8 mouse cellular contexts compared by ENCODE assay signal in the genomic region with DNA sequence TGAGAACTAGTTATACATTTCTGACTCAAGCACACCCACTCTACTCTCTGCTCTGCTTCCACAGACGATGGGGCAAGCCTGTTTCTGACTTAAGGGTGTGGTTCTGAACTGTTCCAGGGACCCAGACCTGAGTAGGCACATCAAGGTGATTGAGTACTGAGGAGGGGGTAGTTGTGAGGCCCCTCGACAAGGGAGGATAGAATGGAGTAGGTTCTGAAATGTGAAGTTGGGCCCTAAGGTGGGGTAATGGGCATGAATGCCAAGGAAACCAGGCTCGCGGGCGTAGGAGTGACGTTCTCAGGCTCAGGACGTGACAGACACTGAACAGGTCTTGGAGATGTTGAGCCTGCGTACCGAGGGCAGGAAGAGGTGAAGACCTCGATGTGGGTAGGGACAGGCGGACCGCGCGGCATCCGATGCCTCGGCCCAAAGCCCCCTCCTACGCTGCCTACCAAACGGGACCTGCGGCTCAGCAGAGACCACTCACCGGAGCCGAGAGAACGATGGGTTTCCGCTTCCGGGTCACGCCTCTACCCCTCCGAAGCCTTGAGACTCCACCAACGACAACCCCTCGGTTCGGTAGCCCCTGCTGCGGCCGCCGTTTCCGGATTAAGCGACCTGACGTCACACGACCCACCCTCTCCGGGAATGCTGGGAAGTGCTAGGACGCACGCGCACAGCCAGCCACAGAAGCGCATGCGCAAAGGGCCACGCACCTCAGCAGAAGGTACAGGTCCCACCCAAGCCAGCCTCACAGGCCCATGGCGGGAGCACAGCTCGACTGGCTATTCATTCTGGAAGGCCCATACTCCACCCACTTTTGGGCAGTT. TPM values are rescaled to one million over a fixed set of nuclear protein-coding genes. Genes with fewer than 3 reads are reported as not detected.
DNase-seq lines count a peak whose midpoint lies in the region; ATAC-seq lines count a peak whose summit lies in the region.

TSS of gene Chmp2a (minus strand) at position 660 of the 830 bp plus-strand sequence.

- WGBS in hindbrain, embryonic 14.5 days: under 1% methylated on average over 45 of the region's 45 CpGs

- peak; percentile 84 for ATAC-seq in hindbrain, embryonic 14.5 days (ENCODE audit: low FRiP score)

- no peaks in the 10 kb centered on the region for H3K9me3 ChIP-seq in hindbrain, embryonic 14.5 days (ENCODE audit: control insufficient read depth, low read length)

- peaks cover 59% of the 10 kb centered on the region for H3K36me3 ChIP-seq in hindbrain, embryonic 14.5 days (replicated peaks; ENCODE audit: control insufficient read depth, insufficient read depth)

- H3K27ac ChIP-seq in hindbrain, embryonic 14.5 days: peak within 1 kb of the TSS; percentile 93

- H3K4me2 ChIP-seq in hindbrain, embryonic 14.5 days (replicated peaks): peak within 1 kb of the TSS; percentile 75

- H3K9ac ChIP-seq in hindbrain, embryonic 14.5 days: peak within 1 kb of the TSS; percentile 73

- H3K4me1 ChIP-seq in hindbrain, embryonic 14.5 days (replicated peaks; ENCODE audit: control insufficient read depth, insufficient read depth, low read length): peaks cover 35% of the 10 kb centered on the region

- peak; percentile 98 for DNase-seq in NIH3T3 (ENCODE audit: low read depth)
- DNase-seq in cerebellum, postnatal 14 days: peak; percentile 99
- peak; percentile 96 to 98 for DNase-seq in frontal cortex, postnatal 25 days (ENCODE audit: low spot score in 2 of 2)
- DNase-seq in hindbrain, embryonic 14.5 days (ENCODE audit: low spot score): peak; percentile 98
- peak; percentile 98 for DNase-seq in layer of hippocampus, postnatal 36 days
- DNase-seq in lung, postnatal 36 days: peak; percentile 98
- peak; percentile 98 for DNase-seq in retina, postnatal 1 day
- DNase-seq in urinary bladder, adult 18-20 months (ENCODE audit: low spot score in 2 of 2): peak; percentile 95 to 97

- H3K4me3 ChIP-seq in hindbrain, embryonic 14.5 days (replicated peaks; ENCODE audit: low read length): peak within 1 kb of the TSS; percentile 48

- H3K27me3 ChIP-seq in hindbrain, embryonic 14.5 days (ENCODE audit: control insufficient read depth, insufficient read depth, low read length): no peaks in the 10 kb centered on the region

RNA-seq across cellular contexts. Expression of gene Chmp2a, which starts in this region (rescaled TPM):
- 173 and 184 TPM in 2 replicates for polyA plus RNA-seq in hindbrain, embryonic 14.5 days (2014; fragmentation: Nextera tagmentation; extraction: Ambion mirVana)
- total RNA-seq in layer of hippocampus, postnatal 36 days (2021): 100 to 1,000 TPM; 137 to 146 TPM

Comparison
In these comparisons a context has a peak if more than half of its experiments do, and no peak if none do; other contexts are left out.
1. Peak in every context shown above with its lines: DNase-seq, ATAC-seq, H3K4me3 ChIP-seq and H3K27ac ChIP-seq.